Mouse (Mus musculus) embryo, embryonic 9.5 days (tissue): Measurements from ENCODE around the gene Med25.
"Not testable (repeated sequence)": the region's sequence is repeated elsewhere in the genome, so short reads cannot be mapped to it uniquely, and the experiment has no call there.

Experiments used
- DNase-seq: peaks from one replicate; pipeline ENCODE4 v3.0.0-alpha.2; 2017; ENCODE audit errors: extremely low spot score

The Med25 gene

DNA sequence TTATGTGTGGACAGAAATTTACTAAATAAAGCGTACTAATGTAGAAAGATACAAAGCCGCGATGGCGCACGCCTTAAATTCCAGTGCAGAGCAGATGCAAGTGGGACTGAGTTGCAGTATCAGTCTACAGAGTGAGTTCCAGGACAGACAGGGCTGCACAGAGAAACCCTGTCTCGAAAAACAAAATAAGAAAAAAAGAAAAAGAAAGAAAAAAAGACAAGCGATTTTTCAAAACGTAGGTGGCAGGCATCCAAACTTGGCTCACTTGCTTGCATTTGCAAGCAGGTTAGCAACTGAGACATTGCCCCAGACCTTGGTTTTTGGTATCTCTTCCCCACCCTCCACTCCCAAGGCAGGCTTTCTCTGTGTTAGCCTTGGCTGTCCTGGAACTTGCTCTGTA is 685 bp upstream of the Med25 start:
- peak; percentile 24 for DNase-seq

DNA sequence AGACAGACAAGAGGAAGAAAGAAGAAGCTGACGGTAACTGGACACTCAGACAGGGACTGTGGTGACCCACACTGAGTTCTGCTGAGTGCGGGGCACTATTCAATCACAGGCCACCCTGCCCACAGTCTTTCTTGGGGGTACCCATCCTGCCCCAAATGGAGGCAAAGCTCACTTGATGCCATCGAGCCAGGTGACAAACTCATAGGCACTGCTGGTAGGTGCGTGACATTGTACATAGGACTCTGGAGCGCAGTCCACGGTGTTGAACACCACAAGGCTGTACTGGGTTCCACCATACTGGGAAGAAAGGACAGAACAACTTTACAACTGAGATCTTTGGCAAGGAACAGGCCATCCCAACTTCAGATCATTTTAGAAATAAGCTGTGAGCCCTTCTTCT is 901 bp downstream of the Med25 start:
- DNase-seq = no peak

DNA sequence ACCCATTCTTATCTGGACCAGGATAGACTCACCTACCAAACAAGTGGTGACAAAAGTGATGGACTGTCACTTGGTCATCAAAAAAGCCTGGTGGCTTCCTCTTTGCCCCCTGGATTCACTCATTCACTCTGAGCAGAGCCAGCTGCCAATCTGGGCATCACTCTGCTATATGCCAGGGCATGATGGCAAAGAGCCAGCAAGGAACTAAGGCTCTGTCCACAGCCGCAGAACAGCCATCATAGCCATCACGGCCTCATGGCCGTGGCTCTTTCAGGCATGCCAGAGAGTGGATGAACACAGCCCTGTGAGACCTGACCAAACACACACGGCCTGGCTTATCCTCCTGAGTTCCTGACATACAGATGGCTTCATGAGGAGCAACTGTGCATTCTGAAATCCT is 1.8 kb downstream of the Med25 start:
- no peak for DNase-seq

DNA sequence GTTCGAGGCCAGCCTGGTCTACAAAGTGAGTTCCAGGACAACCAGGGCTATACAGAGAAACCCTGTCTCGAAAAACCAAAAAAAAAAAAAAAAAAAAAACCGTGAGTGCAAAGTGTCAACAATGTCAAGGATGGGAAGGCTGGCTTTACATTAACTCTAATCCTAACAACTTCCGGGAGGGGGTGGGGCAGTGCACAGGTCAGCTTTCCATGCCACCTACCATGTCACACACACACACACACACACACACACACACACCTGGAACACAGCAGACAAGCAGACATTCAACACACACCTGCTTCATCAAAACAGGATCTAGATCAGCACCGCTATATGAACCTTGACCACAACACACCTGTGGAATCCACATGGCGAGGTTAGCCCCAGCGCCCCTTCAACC is 2.3 kb downstream of the Med25 start:
- no peak for DNase-seq

DNA sequence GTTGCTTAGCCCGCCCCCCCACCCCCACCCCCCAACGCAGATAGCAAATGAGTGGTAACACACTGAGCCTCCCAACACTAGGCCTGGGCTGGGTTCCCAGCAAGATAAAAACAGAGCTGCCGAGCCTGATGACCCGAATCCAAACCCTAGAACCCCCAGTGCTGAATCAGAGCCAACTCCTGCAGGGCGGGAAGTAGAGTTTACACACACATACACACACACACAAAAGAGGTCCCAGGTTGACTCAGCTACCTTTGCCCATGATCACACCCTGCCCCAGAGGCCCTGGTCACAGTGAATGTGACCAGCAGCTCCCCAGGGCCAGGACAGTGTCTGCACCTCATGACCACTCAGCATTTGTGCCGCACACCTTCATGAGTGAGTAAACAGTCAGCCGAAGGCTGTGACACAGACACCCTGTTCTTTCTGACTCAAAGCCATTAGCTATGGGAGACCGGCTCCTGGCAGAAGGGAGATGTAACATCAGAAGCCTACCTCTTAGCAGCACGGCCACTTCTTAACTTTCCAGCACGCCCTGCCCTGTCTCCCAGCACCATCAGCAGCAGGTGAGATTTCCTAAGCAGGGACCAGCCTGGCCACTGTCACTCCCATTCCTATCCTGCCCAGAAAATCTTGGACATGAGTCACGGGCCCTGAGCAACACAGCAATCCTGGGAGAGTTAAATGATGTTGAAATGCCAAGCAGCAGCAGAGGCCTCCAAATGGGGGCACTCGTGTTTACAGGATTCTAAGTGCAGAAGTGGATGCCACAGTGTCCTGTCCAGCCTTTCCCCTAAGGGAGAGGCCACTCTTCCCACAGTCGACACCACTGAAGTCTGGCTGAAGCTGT is 4.0 kb downstream of the Med25 start:
- no peak for DNase-seq

DNA sequence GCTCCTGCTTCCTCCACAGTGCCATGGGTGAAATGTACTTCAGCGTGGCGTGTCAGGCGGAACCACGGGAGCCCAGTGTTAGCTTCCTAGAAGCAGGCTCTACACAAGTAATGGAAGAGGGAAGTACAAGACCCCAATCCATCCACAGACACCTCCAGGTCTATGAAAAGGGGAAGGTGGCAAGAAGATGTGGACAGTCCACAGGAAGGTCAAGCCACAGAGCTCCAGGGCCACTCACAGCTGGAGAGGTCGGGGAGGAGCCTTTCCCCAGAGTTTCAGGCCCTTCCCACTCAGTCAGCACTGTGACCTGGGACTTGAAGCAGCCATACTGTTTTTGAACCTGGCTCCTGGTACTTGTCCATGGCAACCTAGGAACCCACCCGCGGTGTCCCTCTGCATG is 5.5 kb downstream of the Med25 start:
- DNase-seq = no peak

DNA sequence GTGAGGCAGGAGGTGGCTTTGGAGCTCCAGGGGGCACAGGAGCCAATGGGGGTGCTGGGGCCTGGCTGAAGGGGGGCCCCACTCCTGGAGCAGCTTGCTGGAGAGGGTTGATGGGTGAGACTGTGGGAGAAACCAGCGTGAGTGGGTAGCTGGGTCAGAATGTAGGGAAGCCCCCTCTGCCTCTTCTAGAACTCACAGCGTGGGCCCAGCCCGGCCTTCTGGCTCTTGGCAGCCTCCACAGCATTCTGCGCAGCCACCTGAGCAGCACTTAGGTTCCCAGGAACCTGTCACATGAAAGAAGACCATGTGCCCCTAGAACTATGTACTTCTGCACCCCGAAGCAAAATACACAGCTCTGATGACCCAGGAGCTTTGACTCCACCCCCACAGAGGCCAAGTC is 7.9 kb downstream of the Med25 start:
- no peak for DNase-seq

DNA sequence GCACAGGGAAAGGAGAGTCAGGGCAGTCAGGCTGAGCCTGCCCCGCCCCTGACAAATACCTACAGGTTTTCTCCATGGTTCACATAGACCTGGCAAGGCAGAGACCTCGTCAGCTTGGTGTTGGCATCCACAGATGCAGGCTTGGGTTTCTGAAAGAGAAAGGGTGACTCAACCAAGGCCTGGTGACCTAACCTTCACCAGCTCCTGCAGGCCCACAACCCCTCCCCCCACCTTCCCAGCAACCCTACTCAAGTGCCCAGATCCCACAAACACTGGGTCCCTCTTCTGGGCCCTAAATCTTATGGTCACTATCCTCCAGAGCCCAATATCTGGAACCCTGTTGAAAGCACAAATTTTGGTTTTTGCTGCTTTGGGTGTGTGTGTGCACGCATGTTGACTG is 9.5 kb downstream of the Med25 start:
- no peak for DNase-seq

DNA sequence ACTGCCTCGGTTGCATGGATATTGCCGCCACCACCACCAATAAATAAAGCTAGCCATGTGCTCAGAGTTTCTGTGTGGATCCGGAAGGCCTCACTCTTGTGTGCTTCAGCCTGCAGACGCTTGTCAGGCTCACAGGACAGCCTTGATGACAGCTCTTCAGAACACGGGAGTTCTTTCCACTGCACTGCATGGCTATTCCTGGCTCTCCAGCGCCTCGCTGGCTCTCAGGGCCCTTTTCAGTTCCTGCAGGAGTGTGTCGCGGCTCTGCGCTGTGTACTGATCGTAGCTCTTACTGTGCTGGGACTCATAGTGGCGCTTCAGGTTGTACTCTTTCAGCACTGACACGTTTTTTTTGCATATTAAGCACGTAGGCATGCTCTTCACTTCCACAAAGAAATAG is 14.7 kb downstream of the Med25 start:
- no peak for DNase-seq

DNA sequence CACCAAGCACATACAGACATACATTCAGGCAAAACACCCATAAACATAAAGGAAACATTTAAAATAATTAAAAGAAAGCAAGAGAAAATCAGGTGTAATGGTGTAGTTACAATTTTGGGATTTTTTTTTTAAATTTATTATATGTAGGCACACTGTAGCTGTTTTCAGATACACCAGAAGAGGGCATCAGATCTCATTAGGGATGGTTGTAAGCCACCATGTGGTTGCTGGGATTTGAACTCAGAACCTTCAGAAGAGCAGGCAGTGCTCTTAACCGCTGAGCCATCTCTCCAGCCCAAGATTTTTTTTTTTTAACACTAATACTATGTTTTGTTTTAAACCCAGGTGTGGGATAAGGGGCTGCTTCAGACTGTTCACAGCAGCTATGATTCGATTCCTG is 20.7 kb downstream of the Med25 start:
- DNase-seq = not testable (repeated sequence)

DNA sequence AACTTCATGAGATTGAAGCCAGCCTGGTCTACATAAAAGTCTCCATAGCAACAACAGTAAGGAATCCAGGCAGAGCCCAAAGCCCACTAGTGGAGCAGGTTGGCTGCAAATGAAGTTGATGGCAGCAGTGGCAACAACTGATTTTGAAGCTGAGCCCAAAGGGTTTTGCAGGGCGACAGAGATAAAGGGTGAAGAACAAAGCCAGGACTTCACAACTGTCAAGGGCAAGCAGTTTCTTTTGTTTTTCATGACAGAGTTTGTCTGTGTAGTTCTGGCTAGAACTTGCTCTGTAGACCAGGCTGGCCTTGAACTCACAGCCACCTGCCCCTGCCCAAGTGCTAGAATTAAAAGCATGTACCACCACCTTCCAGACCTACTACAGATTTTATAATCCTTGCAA is 21.3 kb downstream of the Med25 start:
- DNase-seq = no peak

DNA sequence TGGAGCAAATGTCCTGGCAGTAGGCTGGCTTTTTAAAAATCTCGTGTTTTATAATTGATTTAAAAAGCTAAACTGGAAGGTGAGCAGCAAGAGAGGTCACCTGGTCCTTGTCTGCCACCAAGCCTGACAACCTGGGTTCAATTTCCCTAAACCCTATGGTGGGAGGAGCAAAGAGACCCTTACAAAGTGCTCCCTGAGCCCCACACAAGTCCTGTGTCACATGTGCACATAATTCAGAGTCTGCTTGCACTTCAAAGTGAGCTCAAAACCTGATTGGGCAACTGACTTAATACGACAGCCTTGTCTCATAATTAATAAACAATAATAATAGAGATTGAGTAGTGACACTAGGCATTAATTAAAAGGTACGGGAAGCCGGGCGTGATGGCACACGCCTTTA is 21.9 kb downstream of the Med25 start:
- no peak for DNase-seq

DNA sequence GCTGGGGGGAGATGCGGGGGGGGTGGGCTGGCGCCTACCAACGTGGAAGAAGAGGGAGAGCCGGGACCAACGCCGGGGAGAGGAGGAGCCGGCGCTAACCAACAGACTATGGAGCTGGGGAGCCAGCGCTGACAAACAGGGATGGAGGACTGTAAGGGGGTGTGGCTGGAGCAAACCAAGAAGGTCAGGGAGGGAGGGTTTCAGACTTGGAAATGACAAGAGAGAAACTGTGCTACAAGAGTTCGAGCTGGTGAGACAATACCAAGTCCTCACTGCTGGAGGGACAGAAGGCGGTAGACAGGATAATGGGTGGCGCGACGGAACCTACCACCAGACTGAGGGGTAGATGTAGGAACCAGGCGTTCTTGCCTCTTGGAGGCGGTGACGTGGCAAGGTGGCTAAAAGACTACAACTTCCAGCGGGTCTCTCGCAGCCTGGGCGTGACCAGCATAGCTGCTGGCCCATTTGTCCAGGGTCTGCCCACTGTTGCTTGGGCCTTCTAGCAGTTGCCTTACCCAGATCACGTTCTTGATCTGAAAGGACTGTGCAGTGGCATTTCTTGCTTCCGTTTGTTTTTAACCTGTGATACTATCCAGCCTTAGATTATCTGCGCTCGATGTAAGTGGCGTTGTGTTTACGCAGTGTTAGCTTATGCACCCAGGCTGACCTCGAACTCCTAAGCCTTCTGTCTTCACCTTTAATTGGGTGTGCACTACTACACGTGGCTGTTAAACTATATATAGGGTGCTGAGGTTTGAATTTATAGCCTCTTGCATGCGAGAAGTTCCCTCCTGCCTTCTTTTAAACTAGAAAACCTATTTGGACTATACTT is 22.6 kb downstream of the Med25 start, which contains the start of gene Ptov1:
Ptov1 (minus strand) TSS at position 92 of the 832 bp plus-strand sequence.
- DNase-seq = peak; percentile 96

DNA sequence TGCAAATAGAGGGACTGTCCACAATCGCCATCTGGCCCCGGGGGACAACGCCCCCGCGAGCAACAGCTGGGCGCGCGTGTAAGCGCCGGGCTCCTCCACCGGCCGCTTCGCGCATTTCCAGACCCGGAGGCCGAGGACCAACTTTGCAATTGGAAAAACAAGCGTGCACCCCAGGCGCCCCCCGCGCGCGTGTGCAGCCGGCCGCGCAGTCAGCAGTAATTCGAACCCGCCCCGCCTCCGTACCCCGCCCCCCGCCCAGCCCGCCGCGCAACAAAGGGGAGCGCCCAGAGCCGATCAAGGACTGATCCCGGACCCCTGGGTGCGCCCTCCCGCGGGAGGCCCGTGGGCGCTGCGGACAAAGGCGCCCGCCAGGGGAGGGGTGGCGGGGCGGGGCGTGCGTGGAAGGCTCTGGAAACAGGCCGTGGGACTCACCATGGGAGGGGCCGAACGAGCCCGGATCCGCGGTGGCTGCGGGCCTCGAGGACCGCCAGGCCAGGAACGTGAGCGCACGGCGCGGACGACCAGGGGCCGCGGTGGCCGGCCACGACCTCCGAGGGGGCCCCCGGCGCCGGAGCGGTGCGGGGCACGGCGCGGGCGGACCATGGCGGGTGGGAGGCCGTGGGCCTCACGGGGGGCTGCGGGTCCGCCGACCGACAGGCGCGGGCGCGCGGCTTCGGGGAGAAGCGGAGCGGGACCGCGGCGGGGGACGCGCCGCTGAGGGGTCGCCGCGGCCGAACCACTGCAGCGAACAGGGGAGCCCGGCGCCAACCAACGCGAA is 23.4 kb downstream of the Med25 start:
- peak; percentile 80 for DNase-seq

DNA sequence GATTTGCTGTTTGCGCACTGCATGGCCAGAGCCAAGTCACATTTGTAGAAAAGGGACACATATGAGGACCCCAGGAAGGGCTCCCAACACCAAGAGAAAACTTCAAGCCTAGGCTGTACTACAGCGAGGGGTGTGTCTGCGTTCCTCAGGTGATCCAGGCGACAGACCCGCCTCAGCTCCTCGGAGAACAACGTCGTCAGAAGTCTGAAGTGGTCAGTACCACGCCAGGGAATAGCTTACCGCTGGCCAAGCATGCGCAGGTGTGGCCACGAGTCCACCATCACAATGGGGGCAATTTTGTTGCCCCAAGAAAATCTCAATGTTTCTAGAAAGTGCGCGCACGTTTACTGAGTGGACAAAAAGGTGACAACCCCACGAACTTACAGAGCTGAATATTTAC is 24.0 kb downstream of the Med25 start:
- no peak for DNase-seq

DNA sequence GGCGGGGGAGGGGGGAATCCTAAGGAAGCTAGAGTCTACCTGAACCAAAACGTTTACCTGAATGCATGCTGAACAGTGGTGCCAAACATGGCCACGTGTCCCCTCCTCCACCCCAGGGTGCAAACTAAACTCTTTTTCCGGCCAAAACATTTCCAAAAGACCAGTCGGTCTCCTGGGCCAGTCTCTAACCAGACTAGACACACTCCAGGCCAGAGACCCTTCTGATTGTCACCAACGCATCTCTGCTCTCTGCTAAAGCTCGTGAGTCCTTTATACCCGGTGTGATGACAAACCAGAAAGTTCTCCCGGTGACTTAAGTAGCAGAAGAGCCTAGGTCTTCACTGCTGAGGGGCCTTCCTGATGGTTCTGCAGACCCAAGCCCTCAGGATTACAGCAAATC is 24.7 kb downstream of the Med25 start:
- DNase-seq = no peak

DNA sequence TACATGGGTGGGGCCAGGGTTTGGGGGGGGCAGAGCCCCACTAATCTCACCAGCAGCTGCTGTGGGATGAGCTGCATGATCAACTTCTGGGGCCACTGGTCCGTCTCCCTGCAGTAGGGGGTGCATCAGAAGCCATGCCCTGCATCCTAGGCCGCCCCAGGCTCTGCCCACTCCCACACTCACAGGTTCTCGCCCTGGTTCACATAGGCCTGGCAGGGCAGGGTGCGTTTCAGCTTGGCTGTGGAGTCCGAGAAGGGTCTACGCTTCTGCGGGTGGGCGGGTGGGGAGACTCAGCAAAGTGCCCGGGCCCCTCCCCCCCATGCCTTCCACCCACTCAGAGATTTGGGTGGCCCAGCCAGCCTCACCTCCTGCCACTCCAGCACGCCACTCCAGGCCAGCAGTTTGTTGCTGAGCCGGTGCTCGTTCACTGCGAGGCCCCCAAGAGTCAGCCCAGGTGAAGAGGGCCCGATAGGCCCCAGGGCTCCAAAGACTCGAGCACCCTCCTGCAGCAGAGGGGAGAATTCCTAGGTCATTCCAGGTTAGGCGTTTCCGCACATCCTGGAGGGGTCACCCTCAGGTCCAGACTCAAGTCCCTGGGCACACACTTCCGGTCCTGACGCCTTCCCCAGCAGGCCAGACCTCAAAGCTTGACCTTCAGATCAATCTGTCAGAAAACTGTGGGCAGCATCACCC is 25.4 kb downstream of the Med25 start:
- DNase-seq = no peak

DNA sequence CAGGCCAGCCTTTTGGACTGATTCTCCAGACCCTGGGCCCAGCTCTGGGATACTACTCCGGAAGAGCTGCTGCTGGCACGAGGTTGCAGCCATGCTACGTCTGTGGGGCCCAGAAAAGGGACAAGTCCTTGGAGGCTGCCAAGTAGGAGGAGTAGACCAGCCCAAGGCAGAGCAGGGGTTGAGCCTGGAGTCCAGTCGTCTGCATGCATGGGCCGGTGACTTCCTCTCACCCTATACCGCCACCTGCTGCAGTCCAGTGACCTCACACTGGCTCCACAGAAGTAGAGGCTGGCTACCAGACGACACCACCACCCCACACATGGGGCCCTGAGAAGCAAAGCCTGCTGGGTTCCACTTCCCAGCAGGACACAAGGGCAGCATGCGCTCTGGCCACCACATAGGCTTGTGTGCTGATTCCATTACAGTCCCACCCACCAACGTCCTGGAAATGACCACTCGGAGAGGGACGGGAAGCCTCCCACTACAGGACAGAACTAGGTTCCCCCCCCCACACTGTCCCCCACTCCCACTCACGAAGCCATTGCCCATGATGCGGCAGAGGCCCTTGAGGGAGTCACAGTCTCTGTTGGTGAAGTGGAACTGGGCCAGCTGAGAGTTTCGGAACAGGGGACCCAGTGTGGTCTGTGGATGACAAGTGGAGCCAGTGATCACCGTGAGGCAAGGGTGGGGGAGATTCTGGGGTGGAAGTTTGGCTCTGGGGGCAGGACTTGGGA is 26.1 kb downstream of the Med25 start:
- no peak for DNase-seq

DNA sequence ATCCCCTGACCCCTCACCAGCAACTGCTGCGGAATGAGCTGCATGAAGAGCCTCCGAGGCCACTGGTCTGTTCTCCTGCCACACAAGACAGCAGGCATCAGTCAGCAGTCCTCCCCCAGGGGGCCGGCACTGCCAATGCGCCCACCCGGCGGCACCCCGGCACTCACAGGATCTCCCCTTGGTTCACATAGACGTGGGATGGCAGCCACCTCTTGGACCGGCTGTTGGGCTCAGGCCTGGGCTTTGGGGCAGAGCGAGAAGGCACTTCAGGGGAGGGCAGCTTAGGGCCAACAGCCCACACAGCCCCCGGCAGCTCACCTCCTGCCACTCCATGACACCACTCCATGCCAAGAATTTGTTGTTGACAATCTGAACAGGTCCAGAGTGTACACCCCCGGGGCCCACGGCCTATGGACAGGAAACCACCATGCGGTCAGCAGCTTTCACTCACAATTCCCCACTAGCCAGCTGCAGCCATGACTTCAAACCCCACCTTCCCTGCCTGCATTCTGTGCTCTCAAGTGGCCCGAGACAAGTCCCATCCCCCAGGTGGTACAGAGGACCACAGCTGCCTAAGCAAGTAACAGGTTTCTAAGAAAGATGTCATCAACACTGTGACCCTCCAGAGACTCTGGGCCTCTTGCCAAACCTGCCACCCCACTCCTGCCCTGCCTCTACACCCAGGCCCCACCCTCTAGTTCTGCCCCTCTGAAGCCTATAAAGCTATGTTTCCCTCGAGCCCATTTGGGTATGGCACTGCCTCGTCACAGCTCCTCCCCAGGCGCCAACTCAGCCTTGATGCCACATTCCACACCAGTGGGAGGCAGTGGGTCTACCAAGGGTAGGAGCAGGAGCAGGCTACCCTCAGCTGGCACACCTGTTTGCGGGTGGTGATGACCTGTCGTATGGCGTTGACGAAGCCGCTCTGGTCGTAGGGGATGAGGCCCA is 27.6 kb downstream of the Med25 start:
- no peak for DNase-seq

DNA sequence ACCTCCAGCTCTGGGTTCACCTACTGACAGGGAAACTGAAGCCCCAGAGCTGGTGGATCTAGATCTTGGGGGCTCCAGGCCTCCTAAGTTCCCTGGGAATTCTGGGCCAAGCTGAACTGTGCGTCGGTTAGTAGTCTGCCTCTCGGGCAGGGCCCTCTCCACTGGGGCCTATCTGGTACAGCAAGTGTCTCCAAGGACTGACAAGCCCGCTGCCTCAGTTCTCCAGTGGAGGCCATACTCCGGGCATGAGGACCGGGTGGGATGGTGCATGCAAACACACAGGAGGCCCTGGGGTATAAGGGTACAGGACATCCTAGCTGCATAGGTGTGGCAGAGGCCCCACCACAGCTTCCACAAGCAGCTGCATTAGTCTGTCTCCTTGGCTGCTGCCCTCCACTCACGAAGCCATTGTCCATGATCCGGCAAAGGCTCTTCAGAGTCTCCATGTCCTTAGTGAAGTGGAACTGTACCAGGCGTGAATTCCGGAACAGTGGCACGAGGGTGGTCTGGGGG is 28.5 kb downstream of the Med25 start:
- no peak for DNase-seq
